In the genomic region with DNA sequence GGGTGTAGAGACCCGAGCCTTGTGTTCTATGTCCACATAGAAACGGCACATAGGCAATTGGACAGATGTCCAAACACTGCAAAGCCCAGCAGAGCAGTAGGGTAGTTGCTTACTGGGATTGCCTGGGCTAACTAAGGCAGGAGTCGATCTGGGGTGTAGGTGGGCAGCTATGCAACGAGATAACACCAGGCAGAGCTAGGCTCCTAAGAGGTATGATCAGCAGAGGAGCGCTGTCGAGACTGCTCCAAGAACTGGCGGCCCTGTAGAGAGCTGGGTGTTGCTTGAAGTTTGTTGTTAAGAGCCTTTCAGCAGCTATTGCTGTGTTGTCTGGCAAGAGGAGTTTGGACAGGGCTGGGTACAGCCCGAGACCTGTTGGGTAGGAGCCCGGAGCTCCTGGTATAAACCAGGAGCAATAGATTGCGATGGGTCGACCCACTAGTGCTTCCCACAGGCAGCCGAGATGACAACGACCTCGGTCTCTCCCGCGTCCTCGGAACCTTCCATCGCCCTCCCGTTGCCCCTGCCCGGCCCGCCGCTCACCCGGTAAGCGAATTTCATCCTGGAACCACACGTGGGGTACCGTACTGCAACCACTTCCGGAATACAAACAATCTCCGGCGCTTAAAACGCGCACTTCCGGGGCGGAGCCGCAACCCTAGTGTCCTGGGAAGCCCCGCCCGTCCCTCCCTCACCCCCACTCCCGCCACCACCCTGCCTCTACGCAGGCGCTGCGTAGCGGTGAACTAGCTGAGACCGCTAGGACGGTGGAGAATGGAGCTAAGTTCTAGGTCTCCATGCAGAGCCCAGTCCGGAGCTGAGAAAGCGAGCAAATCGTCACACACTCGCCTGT, we compare ENCODE assay signal across 7 mouse cellular contexts. TPM values are rescaled to one million over a fixed set of nuclear protein-coding genes. Genes with fewer than 3 reads are reported as not detected.
DNase-seq lines count a peak whose midpoint lies in the region; ATAC-seq lines count a peak whose summit lies in the region.

Gene Pwp2, minus strand, starts transcription at position 619 of the 850 bp plus-strand sequence.

- H3K4me2 ChIP-seq in intestine, embryonic 15.5 days (replicated peaks), result peak within 1 kb of the TSS; percentile 89

- intact Hi-C loops in left cerebral cortex, postnatal 25 days (cut with DNase I), result loop anchor here (5.0 kb wide), 1 partner anchor 213 kb away; no protein-coding TSS in a partner anchor

- ATAC-seq in intestine, embryonic 15.5 days, result peak; percentile 97

- DNase-seq in adrenal gland, adult 18-20 months (ENCODE audit: low spot score in 2 of 2), result peak; percentile 83 to 84
- peak; percentile 98 for DNase-seq in embryo, embryonic 11 days
- DNase-seq in gastrocnemius, postnatal 25 days, result peak; percentile 87
- peak; percentile 90 to 95 for DNase-seq in left cerebral cortex, postnatal 25 days (ENCODE audit: low spot score in 2 of 2)
- DNase-seq in midbrain, embryonic 10.5 days (ENCODE audit: low spot score), result peak; percentile 91
- peak; percentile 84 for DNase-seq in right cerebral cortex, postnatal 4 days

- H3K9ac ChIP-seq in intestine, embryonic 15.5 days, result peak within 1 kb of the TSS; percentile 50

- no peaks in the 10 kb centered on the region for H3K9me3 ChIP-seq in intestine, embryonic 15.5 days
- no peaks in the 10 kb centered on the region for H3K9me3 ChIP-seq in midbrain, embryonic 10.5 days (replicated peaks)

- peak within 1 kb of the TSS; percentile 36; the same call in 1 of the 2 replicates for H3K27ac ChIP-seq in intestine, embryonic 15.5 days
- H3K27ac ChIP-seq in midbrain, embryonic 10.5 days (replicated peaks), result peak within 1 kb of the TSS; percentile 74

- whole genome bisulfite sequencing in intestine, embryonic 15.5 days, result 1% methylated on average over 47 of the region's 47 CpGs
- 2% methylated on average over 47 of the region's 47 CpGs for WGBS in midbrain, embryonic 10.5 days

- peak within 1 kb of the TSS; percentile 71 for H3K4me3 ChIP-seq in intestine, embryonic 15.5 days (replicated peaks)
- H3K4me3 ChIP-seq in midbrain, embryonic 10.5 days, result peak within 1 kb of the TSS; percentile 82

- peaks cover 34% of the 10 kb centered on the region for H3K36me3 ChIP-seq in intestine, embryonic 15.5 days
- H3K36me3 ChIP-seq in midbrain, embryonic 10.5 days, result peaks cover 70% of the 10 kb centered on the region

- H3K27me3 ChIP-seq in intestine, embryonic 15.5 days (replicated peaks), result no peaks in the 10 kb centered on the region
- H3K27me3 ChIP-seq in midbrain, embryonic 10.5 days (ENCODE audit: low read depth, poor library complexity, severe bottlenecking), result no peaks in the 10 kb centered on the region

- peaks cover 13% of the 10 kb centered on the region for H3K4me1 ChIP-seq in intestine, embryonic 15.5 days (replicated peaks)
- H3K4me1 ChIP-seq in midbrain, embryonic 10.5 days, result peaks cover 20% of the 10 kb centered on the region

RNA-seq across cellular contexts. Expression of gene Pwp2, which starts in this region (rescaled TPM):
- 10 to 100 TPM; 17.9 to 21.4 TPM for total RNA-seq in adrenal gland, adult 18-20 months (2021)
- 1 to 10 TPM; 7.6 to 8.3 TPM for total RNA-seq in gastrocnemius, postnatal 25 days (2021)
- 17.5 and 17.7 TPM in 2 replicates for polyA plus RNA-seq in intestine, embryonic 15.5 days (2015; fragmentation: Nextera tagmentation; extraction: Ambion mirVana)
- 10 to 100 TPM; 16.7 to 18.2 TPM for total RNA-seq in left cerebral cortex, postnatal 25 days (2021)
- 29.8 and 31.1 TPM in 2 replicates for polyA plus RNA-seq in midbrain, embryonic 10.5 days (2016; fragmentation: Nextera tagmentation; extraction: Ambion mirVana)

Comparison
In these comparisons a context has a peak if more than half of its experiments do, and no peak if none do; other contexts are left out.
1. Peak in every context shown above with its lines: DNase-seq, ATAC-seq, H3K4me3 ChIP-seq and H3K27ac ChIP-seq.